Mouse (Mus musculus) urinary bladder, postnatal 25 days (tissue): Measurements from ENCODE around the gene Gm21789.
"Not testable (repeated sequence)": the region's sequence is repeated elsewhere in the genome, so short reads cannot be mapped to it uniquely, and the experiment has no call there.

ENCODE experiments used
- DNase-seq: peaks from one replicate; pipeline ENCODE4 v3.0.0; 2022; ENCODE audit warnings: low spot score

Gene Gm21789

DNA sequence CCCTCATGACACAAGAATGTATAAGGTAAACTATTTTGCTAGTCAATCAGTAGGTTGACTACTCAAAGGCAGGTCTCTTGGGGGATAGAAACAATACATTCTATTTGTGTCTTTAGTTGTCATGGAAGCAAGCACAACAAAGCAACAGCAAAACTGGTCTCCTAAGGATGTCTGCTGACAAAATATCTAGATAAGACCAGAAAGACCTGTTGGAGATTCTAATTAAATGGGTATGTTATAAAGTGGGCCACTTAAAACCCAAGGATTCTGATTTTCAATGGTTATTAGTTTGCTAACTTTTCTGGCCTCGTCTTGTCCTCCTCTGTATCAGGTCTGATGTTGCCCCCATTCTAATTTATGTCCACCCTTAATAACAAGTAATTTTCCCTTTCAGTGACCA, at the start of gene Gm21789:
TSS of gene Gm21789 (plus strand) at position 301 of the 400 bp plus-strand sequence.
- not testable (repeated sequence) for DNase-seq

GRCm38 (mm10) chrX:32894325-32894724, 47.2 kb upstream of the Gm21789 start, which contains the start of gene Btbd35f30:
TSS of gene Btbd35f30 (plus strand) at chrX:32894625.
- not testable (repeated sequence) for DNase-seq

GRCm38 (mm10) chrX:32973597-32973996, 32.0 kb downstream of the Gm21789 start, which contains the start of gene Btbd35f5:
TSS of gene Btbd35f5 (plus strand) at chrX:32973897.
- DNase-seq: not testable (repeated sequence)
